Mouse (Mus musculus): ENCODE data around the gene Sptbn2.
"Not testable (repeated sequence)": the region's sequence is repeated elsewhere in the genome, so short reads cannot be mapped to it uniquely, and the experiment has no call there.

The Sptbn2 gene

DNA sequence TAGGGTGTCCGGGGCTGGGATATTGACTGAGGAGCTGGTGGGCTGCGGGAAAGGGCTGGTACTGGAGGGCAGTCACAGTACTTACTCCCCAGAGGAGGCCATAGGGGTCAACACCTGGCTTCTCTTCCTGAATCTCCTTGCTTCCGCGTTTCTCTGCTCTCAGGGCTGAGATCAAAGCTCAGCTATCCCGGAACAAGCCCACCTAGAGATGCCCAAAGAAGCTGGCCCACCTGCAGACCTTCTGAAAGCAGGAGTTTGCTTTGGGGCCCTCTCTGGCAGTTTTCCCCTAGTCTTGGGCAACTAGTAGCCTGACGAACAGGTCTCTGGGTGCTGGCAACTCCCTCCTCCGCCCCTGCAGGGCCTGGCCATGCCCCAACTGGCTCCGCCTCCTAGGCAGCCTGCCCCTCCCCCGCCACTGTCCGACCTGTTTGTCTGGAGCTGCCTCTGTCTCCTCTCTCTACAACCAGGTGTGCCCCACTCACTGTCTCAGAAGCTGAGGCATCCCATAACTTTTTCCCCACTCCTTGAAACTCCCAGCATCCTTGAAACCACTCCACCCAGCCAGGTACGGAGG lies 9.8 kb downstream of the Sptbn2 start:
- DNase-seq (ENCODE audit: low spot score in 2 of 2), result no peak

GRCm38 (mm10) chr19:4729186-4729585 lies 18.2 kb downstream of the Sptbn2 start:
- no peak for DNase-seq (ENCODE audit: low spot score in 2 of 2)

DNA sequence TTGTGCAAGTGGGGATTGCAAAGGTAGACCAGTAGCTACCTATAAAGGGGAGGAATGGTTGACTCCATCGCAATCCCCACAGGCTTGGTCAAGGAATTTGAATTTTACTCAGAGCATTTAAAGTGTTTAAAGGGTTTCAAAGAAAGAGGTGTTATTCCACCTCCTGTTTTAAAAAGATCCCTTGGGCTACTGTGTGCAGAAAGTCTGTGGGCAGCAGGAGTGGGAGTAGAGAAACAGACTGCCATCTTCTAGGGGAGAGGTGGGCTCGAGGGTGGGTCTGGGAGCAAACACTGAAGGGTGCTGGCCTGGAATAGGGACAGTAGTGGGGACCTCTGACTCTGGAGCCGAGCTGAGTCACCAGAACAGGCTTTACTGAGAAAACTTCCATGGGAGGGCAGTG lies 22.1 kb downstream of the Sptbn2 start:
- no peak for DNase-seq (ENCODE audit: low spot score in 2 of 2)

DNA sequence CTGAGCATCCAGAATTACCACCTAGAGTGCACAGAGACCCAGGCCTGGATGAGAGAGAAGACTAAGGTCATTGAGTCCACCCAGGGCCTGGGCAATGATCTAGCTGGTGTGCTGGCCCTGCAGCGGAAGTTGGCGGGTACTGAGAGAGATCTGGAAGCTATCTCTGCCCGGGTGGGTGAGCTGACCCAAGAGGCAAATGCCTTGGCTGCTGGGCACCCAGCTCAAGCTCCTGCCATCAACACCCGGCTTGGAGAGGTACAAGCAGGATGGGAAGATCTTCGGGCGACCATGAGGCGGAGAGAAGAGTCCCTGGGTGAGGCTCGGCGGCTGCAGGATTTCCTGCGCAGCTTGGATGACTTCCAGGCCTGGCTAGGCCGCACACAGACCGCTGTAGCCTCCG lies 26.9 kb downstream of the Sptbn2 start:
- DNase-seq (ENCODE audit: low spot score in 2 of 2), result no peak

- DNase-seq (ENCODE audit: low spot score in 2 of 2), result no peak
Measured at GRCm38 (mm10) chr19:4739053-4739452, 28.1 kb downstream of the Sptbn2 start.

- DNase-seq (ENCODE audit: low spot score in 2 of 2), result no peak
Measured at GRCm38 (mm10) chr19:4739762-4740161, 28.8 kb downstream of the Sptbn2 start.

DNA sequence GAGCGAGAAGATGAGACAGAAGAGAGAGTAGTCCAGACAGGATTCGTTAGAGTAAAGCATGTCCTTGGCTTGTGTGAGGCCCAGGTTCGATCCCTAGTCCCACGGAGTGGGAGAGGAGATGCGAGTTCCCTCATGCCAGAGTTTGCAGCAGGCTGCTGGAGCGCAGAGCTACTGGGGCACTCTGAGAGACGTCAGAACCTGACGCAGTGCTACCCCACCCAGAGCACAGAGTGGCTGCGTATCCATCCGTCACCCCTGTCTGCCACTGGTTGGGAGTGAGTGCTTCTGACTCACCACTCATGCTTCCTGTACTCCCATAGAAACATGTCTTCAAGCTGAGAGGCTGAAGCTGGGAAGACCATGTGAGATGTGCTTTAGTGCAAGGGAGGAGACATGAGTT lies 30.5 kb downstream of the Sptbn2 start:
- DNase-seq (ENCODE audit: low spot score in 2 of 2), result no peak

- DNase-seq (ENCODE audit: low spot score in 2 of 2), result no peak
Measured at GRCm38 (mm10) chr19:4742229-4742628, 31.3 kb downstream of the Sptbn2 start.

DNA sequence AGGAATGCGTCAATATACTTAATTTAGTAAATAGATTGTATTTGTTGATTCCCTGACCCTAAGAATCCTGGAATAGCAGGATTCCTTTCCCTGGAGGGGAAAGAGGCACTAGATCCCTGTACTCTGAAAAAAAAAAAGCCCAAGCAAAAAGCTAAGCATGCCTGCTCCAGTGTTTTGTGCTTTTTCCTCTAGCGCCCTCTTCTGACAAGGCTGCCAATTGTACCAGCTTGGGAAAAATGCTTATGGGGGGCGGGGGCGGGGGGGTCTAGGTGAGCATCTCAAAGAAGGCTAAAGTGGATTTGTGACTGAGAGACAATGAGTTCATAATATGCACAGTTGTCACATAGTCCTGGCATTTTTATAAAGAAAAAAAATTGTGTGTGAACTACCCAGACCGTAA lies 32.6 kb downstream of the Sptbn2 start:
- DNase-seq (ENCODE audit: low spot score in 2 of 2), result peak in 1 of 2 experiments; percentile 25

DNA sequence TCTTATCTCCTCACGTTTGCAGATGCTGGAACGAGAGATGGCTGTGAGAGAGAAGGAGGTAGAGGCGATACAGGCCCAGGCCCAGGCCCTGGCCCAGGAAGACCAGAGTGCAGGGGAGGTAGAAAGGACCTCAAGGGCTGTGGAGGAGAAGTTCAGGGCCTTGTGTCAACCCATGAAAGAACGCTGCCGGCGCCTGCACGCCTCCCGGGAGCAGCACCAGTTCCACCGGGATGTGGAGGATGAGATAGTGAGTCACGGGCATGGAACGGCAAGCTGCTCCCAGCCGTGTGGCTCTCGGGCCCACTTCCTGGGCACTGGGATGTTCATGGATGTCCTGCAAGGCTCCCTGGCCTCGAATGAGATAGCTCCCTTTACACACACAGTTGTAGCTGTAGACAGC lies 33.1 kb downstream of the Sptbn2 start:
- no peak for DNase-seq (ENCODE audit: low spot score in 2 of 2)

DNA sequence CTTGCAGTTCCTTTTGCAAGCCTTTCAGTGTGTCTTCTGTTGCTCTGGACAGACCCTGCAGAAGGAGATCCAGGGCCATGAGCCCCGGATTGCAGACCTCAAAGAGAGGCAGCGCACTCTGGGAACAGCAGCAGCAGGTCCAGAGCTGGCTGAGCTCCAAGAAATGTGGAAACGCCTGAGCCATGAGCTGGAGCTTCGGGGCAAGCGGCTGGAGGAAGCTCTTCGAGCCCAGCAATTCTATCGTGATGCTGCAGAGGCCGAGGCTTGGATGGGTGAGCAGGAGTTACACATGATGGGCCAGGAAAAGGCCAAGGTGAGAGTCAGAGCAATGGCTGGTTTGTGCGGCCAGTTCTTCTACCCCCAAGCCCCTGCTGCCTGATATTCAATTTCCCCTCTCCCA lies 34.1 kb downstream of the Sptbn2 start:
- no peak for DNase-seq (ENCODE audit: low spot score in 2 of 2)

- no peak for DNase-seq (ENCODE audit: low spot score in 2 of 2)
Measured at GRCm38 (mm10) chr19:4745681-4746080, 34.7 kb downstream of the Sptbn2 start.

GRCm38 (mm10) chr19:4746611-4747010 lies 35.6 kb downstream of the Sptbn2 start:
- DNase-seq (ENCODE audit: low spot score in 2 of 2), result no peak

DNA sequence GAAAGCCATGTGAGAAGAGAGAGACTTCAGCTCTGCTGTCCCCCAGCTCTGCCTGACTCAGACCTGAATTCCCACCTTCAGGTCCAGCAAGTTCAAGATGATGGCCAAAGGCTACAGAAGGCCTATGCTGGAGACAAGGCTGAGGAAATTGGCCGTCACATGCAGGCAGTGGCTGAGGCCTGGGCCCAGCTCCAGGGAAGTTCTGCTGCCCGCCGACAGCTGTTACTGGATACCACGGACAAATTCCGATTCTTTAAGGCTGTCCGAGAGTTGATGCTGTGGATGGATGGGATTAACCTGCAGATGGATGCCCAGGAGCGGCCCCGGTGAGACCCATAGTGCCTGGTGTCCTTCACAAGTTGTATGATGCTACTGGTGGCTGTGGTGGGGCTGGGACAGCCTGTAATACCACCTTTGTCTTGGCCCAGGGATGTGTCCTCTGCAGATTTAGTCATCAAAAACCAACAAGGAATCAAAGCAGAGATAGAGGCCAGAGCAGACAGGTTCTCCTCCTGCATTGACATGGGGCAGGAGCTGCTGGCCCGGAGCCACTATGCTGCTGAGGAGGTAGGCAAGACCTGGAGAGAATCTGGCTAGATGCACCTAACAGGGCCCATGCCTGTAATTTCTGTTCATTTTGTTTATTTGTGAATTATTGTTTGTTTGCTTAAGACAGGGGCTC lies 36.8 kb downstream of the Sptbn2 start:
- no peak for DNase-seq (ENCODE audit: low spot score in 2 of 2)

DNA sequence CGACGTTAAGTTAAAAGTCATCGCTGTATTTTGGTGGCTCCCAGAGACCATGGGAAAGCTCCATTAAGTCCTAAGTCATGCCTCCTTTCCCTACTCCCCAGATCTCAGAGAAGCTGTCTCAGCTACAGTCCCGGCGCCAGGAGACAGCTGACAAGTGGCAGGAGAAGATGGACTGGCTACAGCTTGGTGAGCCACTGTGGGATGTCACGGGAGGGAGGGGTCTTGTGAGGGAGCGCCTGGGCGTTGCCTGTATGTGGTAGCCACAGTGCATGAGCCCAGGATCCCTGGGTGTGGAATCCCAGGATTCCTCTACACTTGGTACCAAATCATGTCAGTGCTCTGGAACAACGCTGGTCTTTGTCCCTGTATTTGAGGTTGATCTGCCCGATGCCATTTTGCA lies 37.5 kb downstream of the Sptbn2 start:
- DNase-seq (ENCODE audit: low spot score in 2 of 2), result no peak

GRCm38 (mm10) chr19:4749975-4750374 lies 39.0 kb downstream of the Sptbn2 start:
- DNase-seq (ENCODE audit: low spot score in 2 of 2), result no peak

DNA sequence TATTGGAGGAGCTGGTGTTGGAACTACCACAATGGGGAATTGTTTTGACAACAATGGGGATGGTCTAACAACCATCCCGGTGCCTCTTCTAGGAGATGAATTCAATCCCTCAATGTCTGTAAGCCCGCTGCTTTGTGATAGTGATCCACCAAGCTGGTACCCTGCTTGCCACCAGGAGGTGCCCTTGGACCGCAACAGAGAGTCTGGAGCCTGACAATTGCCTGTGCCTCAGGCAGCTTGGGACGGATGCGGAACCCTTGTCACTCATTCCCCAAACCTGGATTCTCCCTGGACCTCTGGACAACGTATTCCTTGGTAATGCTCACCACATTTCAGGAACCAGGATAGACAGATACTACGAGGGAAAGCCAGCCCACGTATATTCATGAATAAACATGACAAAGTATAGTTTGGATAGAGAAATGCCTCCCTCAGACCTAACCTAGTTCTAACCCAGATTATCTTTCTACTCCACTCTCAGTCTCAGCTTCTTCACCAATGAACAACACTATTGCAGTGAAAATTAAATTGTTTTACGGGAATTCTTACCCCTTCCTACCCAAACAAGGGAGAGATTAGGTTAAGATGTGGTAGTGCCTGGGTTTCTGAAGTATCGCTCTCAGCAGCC lies 44.7 kb downstream of the Sptbn2 start:
- DNase-seq (ENCODE audit: low spot score in 2 of 2), result peak; percentile 89 to 94

- DNase-seq (ENCODE audit: low spot score in 2 of 2), result peak; percentile 89 to 95
Measured at GRCm38 (mm10) chr19:4756193-4756911, 45.4 kb downstream of the Sptbn2 start, which contains the start of gene Rbm4b. Gene Rbm4b (plus strand): TSS chr19:4756497.

GRCm38 (mm10) chr19:4756921-4757320 lies 46.0 kb downstream of the Sptbn2 start:
- no peak for DNase-seq (ENCODE audit: low spot score in 2 of 2)

DNA sequence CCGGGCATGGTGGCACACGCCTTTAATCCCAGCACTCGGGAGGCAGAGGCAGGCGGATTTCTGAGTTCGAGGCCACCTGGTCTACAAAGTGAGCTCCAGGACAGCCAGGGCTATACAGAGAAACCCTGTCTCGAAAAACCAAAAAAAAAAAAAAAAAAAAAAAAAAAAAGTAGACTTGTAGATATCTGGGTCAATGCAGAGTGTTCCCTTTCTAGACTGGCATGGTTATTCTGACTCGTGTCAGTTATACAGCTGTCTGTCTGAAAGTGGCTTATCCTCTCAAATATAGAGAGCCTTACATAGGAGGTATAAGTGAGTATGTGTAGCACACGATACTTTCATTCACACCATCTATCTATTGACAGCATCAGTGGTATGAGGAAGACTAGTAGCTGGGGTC lies 49.6 kb downstream of the Sptbn2 start:
- DNase-seq (ENCODE audit: low spot score in 2 of 2), result not testable (repeated sequence)

DNA sequence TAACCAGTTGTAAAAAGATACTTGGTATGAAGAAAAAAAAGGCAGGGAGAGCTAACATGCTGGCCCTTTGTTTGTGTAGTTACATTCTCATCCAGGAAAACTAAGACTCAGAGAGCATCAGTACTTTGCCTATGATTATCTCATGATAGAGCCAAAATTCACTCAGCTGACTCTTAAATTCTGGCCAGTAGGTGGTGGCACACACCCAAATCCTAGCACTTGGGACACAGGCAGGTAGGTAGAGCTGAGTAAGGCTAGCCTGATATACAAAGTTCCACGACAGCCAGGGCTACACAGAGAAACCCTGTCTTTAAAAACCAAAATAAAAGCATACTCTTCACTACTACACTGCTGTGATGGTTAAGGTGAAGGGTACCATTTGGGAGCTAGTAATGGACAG lies 51.9 kb downstream of the Sptbn2 start:
- no peak for DNase-seq (ENCODE audit: low spot score in 2 of 2)

DNA sequence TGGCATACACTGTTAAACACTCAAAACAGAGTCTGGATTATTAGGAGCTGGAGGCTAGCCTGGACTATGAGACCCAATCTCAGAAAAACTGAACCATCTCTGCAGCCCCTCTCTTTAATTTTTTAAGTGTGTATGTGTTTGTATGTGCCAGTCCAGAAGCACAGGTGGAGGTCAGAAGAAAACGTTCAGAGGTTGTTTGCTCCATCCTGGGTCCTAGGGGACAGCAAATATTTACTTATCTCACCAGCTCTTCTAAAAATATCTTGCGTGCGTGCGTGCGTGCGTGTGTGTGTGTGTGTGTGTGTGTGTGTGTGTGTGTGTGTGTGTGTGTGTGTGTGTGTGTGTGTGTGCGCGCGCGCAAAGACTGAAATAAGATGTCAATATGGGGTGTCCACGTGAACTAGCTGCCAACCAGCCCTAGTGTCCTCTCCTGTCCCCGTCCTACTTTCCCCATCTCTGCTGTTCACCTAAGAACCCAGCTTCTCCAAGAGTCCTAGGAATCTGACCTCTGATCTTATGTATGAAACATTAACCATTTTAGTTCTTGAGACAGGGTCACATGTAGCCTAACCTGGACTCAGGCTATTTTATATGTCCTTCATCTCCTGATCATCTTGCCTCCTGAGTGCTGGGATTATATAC lies 56.7 kb downstream of the Sptbn2 start:
- DNase-seq (ENCODE audit: low spot score in 2 of 2), result no peak
